Mouse (Mus musculus) T-cell, adult 66 days (primary cell): ENCODE data around the gene Zfp109. TPM values are rescaled to one million over a fixed set of nuclear protein-coding genes. Genes with fewer than 3 reads are reported as not detected.

ENCODE experiments used
- total RNA-seq, 2 experiments: library from RNA; stranded (reverse); gene quantifications; 3 replicates in 1 of 2; 4 replicates in 1 of 2; pipeline ENCODE4 v1.2.4; 2023

Gene Zfp109
- total RNA-seq: 1 to 10 TPM; 4.1 to 6.1 TPM

GRCm38 (mm10) chr7:24237040-24237791, at the start of gene Zfp109:
Zfp109 (minus strand) TSS chr7:24237560.

GRCm38 (mm10) chr7:24270288-24270672, 32.9 kb upstream of the Zfp109 start, which contains the start of gene Zfp93:
Zfp93 (plus strand) TSS chr7:24270420.

DNA sequence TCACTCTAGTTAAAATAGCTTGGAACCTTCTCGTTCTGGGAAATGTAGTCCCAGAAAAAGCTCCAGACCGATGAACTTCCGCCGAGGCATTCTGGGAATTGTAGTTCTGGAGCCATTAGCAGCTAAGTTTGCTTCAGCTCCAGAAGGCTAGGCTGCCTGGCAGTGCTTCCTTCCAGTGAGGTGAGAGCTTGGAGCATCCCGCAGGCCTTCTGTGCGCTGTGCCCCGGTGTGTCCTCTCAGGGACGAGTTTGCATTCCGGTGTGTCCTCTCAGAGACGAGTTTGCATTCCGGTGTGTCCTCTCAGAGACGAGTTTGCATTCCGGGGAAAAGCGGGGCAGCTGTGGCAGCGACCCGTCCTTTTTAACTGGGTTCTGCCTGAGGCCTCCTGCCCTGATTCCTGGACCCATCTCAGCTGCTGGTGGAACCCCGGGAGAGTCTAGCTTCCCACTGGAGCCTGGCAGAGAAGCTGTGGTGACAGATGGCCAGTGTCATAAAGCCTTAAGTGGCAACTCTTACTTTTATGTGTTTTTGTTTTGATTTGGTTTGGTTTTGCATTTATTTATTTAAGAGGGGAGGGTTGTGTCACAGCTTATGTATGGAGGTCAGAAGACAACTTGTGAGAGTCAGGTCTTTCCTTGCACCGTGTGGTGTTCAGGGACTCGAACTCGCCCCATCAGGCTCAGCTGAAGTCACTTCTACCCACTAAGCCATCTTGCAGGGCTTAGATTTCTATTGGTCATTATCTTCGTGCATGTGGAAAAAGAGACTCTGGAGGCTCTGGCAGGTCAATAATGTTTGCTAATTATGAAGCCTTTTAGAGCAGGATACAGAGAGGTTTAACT, 17.5 kb upstream of the Zfp109 start, which contains the start of gene Zfp108:
Gene Zfp108, plus strand, starts transcription at position 162 of the 842 bp plus-strand sequence.

GRCm38 (mm10) chr7:24211343-24211742, 26.0 kb downstream of the Zfp109 start, which contains the start of gene Zfp111:
Zfp111 (minus strand) TSS chr7:24211443.

Other genes with a start within 250 kb of the Zfp109 start
- gene V1rd19, start 235.9 kb downstream of the Zfp109 start, total RNA-seq: not detected
- gene Vmn1r183, start 184.3 kb downstream of the Zfp109 start, total RNA-seq: not detected
- 10 to 100 TPM; 37.5 to 41.5 TPM for gene Zfp180, start 155.6 kb downstream of the Zfp109 start, total RNA-seq
- gene Zfp112, start 125.2 kb downstream of the Zfp109 start, total RNA-seq: 1 to 10 TPM; 5.9 to 6.7 TPM
- 10 to 100 TPM; 10.0 to 10.5 TPM for gene Zfp235, start 103.4 kb downstream of the Zfp109 start, total RNA-seq
- under 1 TPM; 0.24 to 0.84 TPM for gene Zfp114, start 62.5 kb downstream of the Zfp109 start, total RNA-seq
- under 1 TPM; 0.18 to 0.29 TPM for gene Zfp111, start 26.1 kb downstream of the Zfp109 start, total RNA-seq
- under 1 TPM; 0.55 to 0.59 TPM for gene Zfp108, start 17.2 kb upstream of the Zfp109 start, total RNA-seq
- 1 to 10 TPM; 1.8 to 2.8 TPM for gene Zfp93, start 32.9 kb upstream of the Zfp109 start, total RNA-seq
- gene Zfp61, start 63.7 kb upstream of the Zfp109 start, total RNA-seq: 10 to 100 TPM; 13.8 to 15.5 TPM
- gene Zfp94, start 79.1 kb upstream of the Zfp109 start, total RNA-seq: 1 to 10 TPM; 6.0 to 6.6 TPM
- gene Tescl, start 96.4 kb upstream of the Zfp109 start, total RNA-seq: not detected
- gene Lypd5, start 111.6 kb upstream of the Zfp109 start, total RNA-seq: not detected
- 100 to 1,000 TPM; 172 to 196 TPM for gene Kcnn4, start 132.7 kb upstream of the Zfp109 start, total RNA-seq
- gene Smg9, start 162.1 kb upstream of the Zfp109 start, total RNA-seq: 100 to 1,000 TPM; 117 to 120 TPM
- gene Irgc1, start 214.7 kb upstream of the Zfp109 start, total RNA-seq: 10 to 100 TPM in 1 of 2 experiments, 1 to 10 TPM in 1; 5.4 to 11.9 TPM
- 100 to 1,000 TPM; 116 to 136 TPM for gene Plaur, start 224.9 kb upstream of the Zfp109 start, total RNA-seq
- under 1 TPM in 1 of 2 experiments, not detected in 1; 0.26 TPM for gene Cadm4, start 244.5 kb upstream of the Zfp109 start, total RNA-seq